Mouse (Mus musculus): ENCODE results near the gene Tm9sf2. TPM values are rescaled to one million over a fixed set of nuclear protein-coding genes. Genes with fewer than 3 reads are reported as not detected.
"Not testable (repeated sequence)": the region's sequence is repeated elsewhere in the genome, so short reads cannot be mapped to it uniquely, and the experiment has no call there.

The Tm9sf2 gene
- 132 and 136 TPM in 2 replicates for polyA plus RNA-seq (2014; fragmentation: Nextera tagmentation; extraction: Ambion mirVana)

GRCm38 (mm10) chr14:122106822-122107468, at the start of gene Tm9sf2:
TSS of gene Tm9sf2 (plus strand) at chr14:122107038.
- peak within 1 kb of the TSS; percentile 99 for H3K4me3 ChIP-seq (ENCODE audit: low read depth, low read length)
- WGBS = under 1% methylated on average over 53 of the region's 76 CpGs
- DNase-seq (ENCODE audit: low spot score) (peak; percentile 96), ATAC-seq (ENCODE audit: insufficient read depth, low FRiP score, low TSS enrichment) (peak; percentile 92)
- H3K9me3 ChIP-seq (ENCODE audit: control insufficient read depth, low read length) = no peaks in the 10 kb centered on the region
- peak within 1 kb of the TSS; percentile 58 for H3K4me2 ChIP-seq (ENCODE audit: low read depth)
- H3K27me3 ChIP-seq (ENCODE audit: control insufficient read depth, insufficient read depth, low read length) = no peaks in the 10 kb centered on the region
- H3K27ac ChIP-seq (ENCODE audit: low read depth, low read length) = peak within 1 kb of the TSS; percentile 86
- H3K9ac ChIP-seq (ENCODE audit: low read length) = peak within 1 kb of the TSS; percentile 97
- H3K4me1 ChIP-seq (ENCODE audit: control insufficient read depth, insufficient read depth, low read length) = peaks cover 17% of the 10 kb centered on the region
- H3K36me3 ChIP-seq (ENCODE audit: control insufficient read depth, insufficient read depth, low read length) = no peaks in the 10 kb centered on the region

GRCm38 (mm10) chr14:122057941-122058346, 48.9 kb upstream of the Tm9sf2 start:
- H3K4me1 ChIP-seq (ENCODE audit: control insufficient read depth, insufficient read depth, low read length) = no peaks in the 10 kb centered on the region
- 47% methylated on average over 2 of the region's 2 CpGs for WGBS
- H3K36me3 ChIP-seq (ENCODE audit: control insufficient read depth, insufficient read depth, low read length) = no peaks in the 10 kb centered on the region
- H3K4me3 ChIP-seq (ENCODE audit: low read depth, low read length) = no peak overlapping the region
- H3K9ac ChIP-seq (ENCODE audit: low read length) = no peak overlapping the region
- no peak for DNase-seq (ENCODE audit: low spot score)
- H3K27me3 ChIP-seq (ENCODE audit: control insufficient read depth, insufficient read depth, low read length) = no peaks in the 10 kb centered on the region
- no peaks in the 10 kb centered on the region for H3K9me3 ChIP-seq (ENCODE audit: control insufficient read depth, low read length)
- ATAC-seq (ENCODE audit: insufficient read depth, low FRiP score, low TSS enrichment) = no peak
- H3K27ac ChIP-seq (ENCODE audit: low read depth, low read length) = no peak overlapping the region
- no peak overlapping the region for H3K4me2 ChIP-seq (ENCODE audit: low read depth)

GRCm38 (mm10) chr14:122060642-122061041, 46.2 kb upstream of the Tm9sf2 start:
- 8% methylated on average over 3 of the region's 3 CpGs for WGBS
- Histone ChIP-seq H3K27me3 (ENCODE audit: control insufficient read depth, insufficient read depth, low read length) (no peaks in the 10 kb centered on the region), H3K36me3 (ENCODE audit: control insufficient read depth, insufficient read depth, low read length) (no peaks in the 10 kb centered on the region), H3K4me2 (ENCODE audit: low read depth) (no peak overlapping the region), H3K9ac (ENCODE audit: low read length) (no peak overlapping the region), H3K4me1 (ENCODE audit: control insufficient read depth, insufficient read depth, low read length) (no peaks in the 10 kb centered on the region), H3K4me3 (ENCODE audit: low read depth, low read length) (no peak overlapping the region), H3K27ac (ENCODE audit: low read depth, low read length) (no peak overlapping the region), H3K9me3 (ENCODE audit: control insufficient read depth, low read length) (no peaks in the 10 kb centered on the region)
- DNase-seq (ENCODE audit: low spot score) (peak; percentile 81), ATAC-seq (ENCODE audit: insufficient read depth, low FRiP score, low TSS enrichment) (peak; percentile 54; the same call in 1 of the 2 replicates)

GRCm38 (mm10) chr14:122061376-122061775, 45.5 kb upstream of the Tm9sf2 start:
- Histone ChIP-seq H3K4me3 (ENCODE audit: low read depth, low read length) (no peak overlapping the region), H3K9ac (ENCODE audit: low read length) (no peak overlapping the region), H3K4me1 (ENCODE audit: control insufficient read depth, insufficient read depth, low read length) (no peaks in the 10 kb centered on the region), H3K36me3 (ENCODE audit: control insufficient read depth, insufficient read depth, low read length) (no peaks in the 10 kb centered on the region), H3K9me3 (ENCODE audit: control insufficient read depth, low read length) (no peaks in the 10 kb centered on the region), H3K27me3 (ENCODE audit: control insufficient read depth, insufficient read depth, low read length) (no peaks in the 10 kb centered on the region), H3K4me2 (ENCODE audit: low read depth) (no peak overlapping the region), H3K27ac (ENCODE audit: low read depth, low read length) (no peak overlapping the region)
- WGBS = 94% methylated on average over 6 of the region's 6 CpGs
- no peak for DNase-seq (ENCODE audit: low spot score)
- ATAC-seq (ENCODE audit: insufficient read depth, low FRiP score, low TSS enrichment) = no peak

GRCm38 (mm10) chr14:122062411-122063090, 44.3 kb upstream of the Tm9sf2 start:
- no peak for ATAC-seq (ENCODE audit: insufficient read depth, low FRiP score, low TSS enrichment)
- DNase-seq (ENCODE audit: low spot score) = no peak
- 83% methylated on average over 10 of the region's 10 CpGs for WGBS

GRCm38 (mm10) chr14:122063599-122063998, 43.2 kb upstream of the Tm9sf2 start:
- Histone ChIP-seq H3K4me1 (ENCODE audit: control insufficient read depth, insufficient read depth, low read length) (no peaks in the 10 kb centered on the region), H3K9me3 (ENCODE audit: control insufficient read depth, low read length) (no peaks in the 10 kb centered on the region), H3K27ac (ENCODE audit: low read depth, low read length) (no peak overlapping the region), H3K27me3 (ENCODE audit: control insufficient read depth, insufficient read depth, low read length) (no peaks in the 10 kb centered on the region), H3K4me2 (ENCODE audit: low read depth) (no peak overlapping the region), H3K4me3 (ENCODE audit: low read depth, low read length) (no peak overlapping the region), H3K9ac (ENCODE audit: low read length) (no peak overlapping the region), H3K36me3 (ENCODE audit: control insufficient read depth, insufficient read depth, low read length) (no peaks in the 10 kb centered on the region)
- 76% methylated on average over 5 of the region's 5 CpGs for WGBS
- DNase-seq (ENCODE audit: low spot score) (no peak), ATAC-seq (ENCODE audit: insufficient read depth, low FRiP score, low TSS enrichment) (no peak)

More at GRCm38 (mm10) chr14:122062411-122063090, 44.3 kb upstream of the Tm9sf2 start:
- H3K4me2 ChIP-seq (ENCODE audit: low read depth) = no peak overlapping the region
- no peaks in the 10 kb centered on the region for H3K4me1 ChIP-seq (ENCODE audit: control insufficient read depth, insufficient read depth, low read length)
- no peak overlapping the region for H3K27ac ChIP-seq (ENCODE audit: low read depth, low read length)
- H3K9me3 ChIP-seq (ENCODE audit: control insufficient read depth, low read length) = no peaks in the 10 kb centered on the region
- H3K9ac ChIP-seq (ENCODE audit: low read length) = no peak overlapping the region
- H3K4me3 ChIP-seq (ENCODE audit: low read depth, low read length) = no peak overlapping the region
- H3K27me3 ChIP-seq (ENCODE audit: control insufficient read depth, insufficient read depth, low read length) = no peaks in the 10 kb centered on the region
- H3K36me3 ChIP-seq (ENCODE audit: control insufficient read depth, insufficient read depth, low read length) = no peaks in the 10 kb centered on the region

GRCm38 (mm10) chr14:122064519-122064918, 42.3 kb upstream of the Tm9sf2 start:
- DNase-seq (ENCODE audit: low spot score) (peak; percentile 66), ATAC-seq (ENCODE audit: insufficient read depth, low FRiP score, low TSS enrichment) (no peak)
- Histone ChIP-seq H3K27me3 (ENCODE audit: control insufficient read depth, insufficient read depth, low read length) (no peaks in the 10 kb centered on the region), H3K4me3 (ENCODE audit: low read depth, low read length) (no peak overlapping the region), H3K36me3 (ENCODE audit: control insufficient read depth, insufficient read depth, low read length) (no peaks in the 10 kb centered on the region), H3K9me3 (ENCODE audit: control insufficient read depth, low read length) (no peaks in the 10 kb centered on the region), H3K27ac (ENCODE audit: low read depth, low read length) (no peak overlapping the region), H3K4me2 (ENCODE audit: low read depth) (no peak overlapping the region), H3K4me1 (ENCODE audit: control insufficient read depth, insufficient read depth, low read length) (no peaks in the 10 kb centered on the region), H3K9ac (ENCODE audit: low read length) (no peak overlapping the region)
- 11% methylated on average over 2 of the region's 2 CpGs for WGBS

GRCm38 (mm10) chr14:122066243-122066642, 40.6 kb upstream of the Tm9sf2 start:
- ATAC-seq (ENCODE audit: insufficient read depth, low FRiP score, low TSS enrichment) (no peak), DNase-seq (ENCODE audit: low spot score) (no peak)
- H3K9ac ChIP-seq (ENCODE audit: low read length) = no peak overlapping the region
- no peak overlapping the region for H3K4me2 ChIP-seq (ENCODE audit: low read depth)
- no peak overlapping the region for H3K4me3 ChIP-seq (ENCODE audit: low read depth, low read length)
- WGBS = 81% methylated on average over 4 of the region's 4 CpGs
- H3K9me3 ChIP-seq (ENCODE audit: control insufficient read depth, low read length) = no peaks in the 10 kb centered on the region
- H3K36me3 ChIP-seq (ENCODE audit: control insufficient read depth, insufficient read depth, low read length) = no peaks in the 10 kb centered on the region
- H3K27me3 ChIP-seq (ENCODE audit: control insufficient read depth, insufficient read depth, low read length) = no peaks in the 10 kb centered on the region
- no peak overlapping the region for H3K27ac ChIP-seq (ENCODE audit: low read depth, low read length)
- no peaks in the 10 kb centered on the region for H3K4me1 ChIP-seq (ENCODE audit: control insufficient read depth, insufficient read depth, low read length)

- not testable (repeated sequence) for H3K4me3 ChIP-seq (ENCODE audit: low read depth, low read length); H3K4me1 ChIP-seq (ENCODE audit: control insufficient read depth, insufficient read depth, low read length); H3K27ac ChIP-seq (ENCODE audit: low read depth, low read length); H3K9ac ChIP-seq (ENCODE audit: low read length); H3K9me3 ChIP-seq (ENCODE audit: control insufficient read depth, low read length); DNase-seq (ENCODE audit: low spot score); ATAC-seq (ENCODE audit: insufficient read depth, low FRiP score, low TSS enrichment); H3K4me2 ChIP-seq (ENCODE audit: low read depth); H3K27me3 ChIP-seq (ENCODE audit: control insufficient read depth, insufficient read depth, low read length); H3K36me3 ChIP-seq (ENCODE audit: control insufficient read depth, insufficient read depth, low read length)
- WGBS = 50% methylated on average over 3 of the region's 3 CpGs
These were observed 38.8 kb upstream of the Tm9sf2 start for GRCm38 (mm10) chr14:122068036-122068435.

Data from neural tube, embryonic 11.5 days (tissue).